Mouse (Mus musculus): ENCODE data around the gene Cntfr. TPM values are rescaled to one million over a fixed set of nuclear protein-coding genes. Genes with fewer than 3 reads are reported as not detected.

Gene Cntfr
- polyA plus RNA-seq, 1 experiment from 2014 or later: 5.5 TPM

DNA sequence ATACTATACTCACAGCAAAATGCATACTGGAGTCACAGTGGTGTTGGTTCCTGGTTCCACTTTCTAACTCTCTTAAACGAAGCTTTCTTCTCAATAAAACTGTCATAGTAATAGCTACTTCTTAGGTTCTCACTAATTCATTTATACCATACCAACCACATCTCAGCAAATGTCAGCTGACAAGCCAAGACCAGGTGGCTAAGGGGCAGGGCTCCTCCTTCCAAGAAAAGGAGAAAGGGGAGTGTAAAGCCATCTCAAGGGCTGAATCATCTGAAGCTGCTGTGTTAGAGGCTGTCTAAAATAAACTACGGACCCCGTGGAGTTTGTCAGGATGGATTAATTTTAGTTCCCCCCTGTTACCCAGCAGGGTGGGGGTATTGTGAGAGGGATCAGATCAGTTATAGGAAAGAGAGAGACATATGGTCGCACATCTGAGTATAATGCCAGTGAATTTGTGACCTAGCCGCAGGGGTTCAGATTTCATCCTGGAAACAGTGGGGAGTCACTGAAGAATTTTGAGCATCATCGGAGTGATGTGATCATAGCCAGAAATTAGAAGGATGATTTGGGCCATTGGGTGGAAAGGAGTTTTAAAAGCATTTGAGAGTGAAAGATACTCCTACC lies 55.6 kb downstream of the Cntfr start:
- Histone ChIP-seq H3K36me3 (no peaks in the 10 kb centered on the region; the same call in 1 of the 2 replicates), H3K9me3 (no peaks in the 10 kb centered on the region), H3K27ac (no peak overlapping the region), H3K4me3 (replicated peaks) (no peak overlapping the region), H3K4me1 (replicated peaks) (peaks cover 32% of the 10 kb centered on the region), H3K9ac (replicated peaks) (no peak overlapping the region), H3K4me2 (no peak overlapping the region), H3K27me3 (peaks cover 49% of the 10 kb centered on the region)
- ATAC-seq (ENCODE audit: insufficient number of reproducible peaks, insufficient read depth, low FRiP score, low TSS enrichment, low read depth): no peak
- WGBS: 84% methylated on average over 6 of the region's 6 CpGs

- no peaks in the 10 kb centered on the region; the same call in 1 of the 2 replicates for H3K36me3 ChIP-seq
- peak; percentile 78 for ATAC-seq (ENCODE audit: insufficient number of reproducible peaks, insufficient read depth, low FRiP score, low TSS enrichment, low read depth)
- peak within 1 kb of the TSS; percentile 63 for H3K4me3 ChIP-seq (replicated peaks)
- H3K27ac ChIP-seq: peak within 1 kb of the TSS; percentile 80
- peak within 1 kb of the TSS; percentile 89 for H3K9ac ChIP-seq (replicated peaks)
- H3K27me3 ChIP-seq: peaks cover 53% of the 10 kb centered on the region
- H3K4me2 ChIP-seq: peak within 1 kb of the TSS; percentile 80
- WGBS: under 1% methylated on average over 70 of the region's 74 CpGs
- peaks cover 45% of the 10 kb centered on the region for H3K4me1 ChIP-seq (replicated peaks)
- H3K9me3 ChIP-seq: no peaks in the 10 kb centered on the region
Observed at GRCm38 (mm10) chr4:41639913-41640507, 56.9 kb downstream of the Cntfr start, which contains the start of gene Enho. Gene Enho (minus strand): TSS chr4:41640324.

- WGBS: 11% methylated on average over 10 of the region's 10 CpGs
- H3K4me1 ChIP-seq (replicated peaks): peaks cover 50% of the 10 kb centered on the region
Observed at GRCm38 (mm10) chr4:41639214-41639841, 57.6 kb downstream of the Cntfr start.

GRCm38 (mm10) chr4:41638828-41639213 lies 58.1 kb downstream of the Cntfr start:
- H3K4me1 ChIP-seq (replicated peaks): peaks cover 50% of the 10 kb centered on the region
- peak overlapping the region; percentile 89; the same call in 1 of the 2 replicates for H3K9ac ChIP-seq (replicated peaks)

More at GRCm38 (mm10) chr4:41639214-41639841, 57.6 kb downstream of the Cntfr start:
- ATAC-seq (ENCODE audit: insufficient number of reproducible peaks, insufficient read depth, low FRiP score, low TSS enrichment, low read depth): no peak
- H3K4me2 ChIP-seq: peak overlapping the region; percentile 80
- H3K27me3 ChIP-seq: peaks cover 58% of the 10 kb centered on the region
- peak overlapping the region; percentile 63 for H3K4me3 ChIP-seq (replicated peaks)
- H3K9ac ChIP-seq (replicated peaks): peak overlapping the region; percentile 89
- peak overlapping the region; percentile 80 for H3K27ac ChIP-seq
- no peaks in the 10 kb centered on the region; the same call in 1 of the 2 replicates for H3K36me3 ChIP-seq
- no peaks in the 10 kb centered on the region for H3K9me3 ChIP-seq

GRCm38 (mm10) chr4:41638186-41638731 lies 58.6 kb downstream of the Cntfr start:
- Histone ChIP-seq H3K4me2 (no peak overlapping the region), H3K9ac (replicated peaks) (no peak overlapping the region), H3K36me3 (no peaks in the 10 kb centered on the region; the same call in 1 of the 2 replicates), H3K27ac (no peak overlapping the region), H3K9me3 (no peaks in the 10 kb centered on the region), H3K27me3 (peaks cover 67% of the 10 kb centered on the region), H3K4me1 (replicated peaks) (peaks cover 50% of the 10 kb centered on the region), H3K4me3 (replicated peaks) (0 out of 2 replicates have a peak overlapping the region, but pooled peaks have one; percentile 63)
- no peak for ATAC-seq (ENCODE audit: insufficient number of reproducible peaks, insufficient read depth, low FRiP score, low TSS enrichment, low read depth)
- 90% methylated on average over 10 of the region's 10 CpGs for WGBS

More at GRCm38 (mm10) chr4:41638828-41639213, 58.1 kb downstream of the Cntfr start:
- no peak for ATAC-seq (ENCODE audit: insufficient number of reproducible peaks, insufficient read depth, low FRiP score, low TSS enrichment, low read depth)
- H3K27ac ChIP-seq: no peak overlapping the region
- H3K4me2 ChIP-seq: peak overlapping the region; percentile 80
- H3K9me3 ChIP-seq: no peaks in the 10 kb centered on the region
- peak overlapping the region; percentile 63 for H3K4me3 ChIP-seq (replicated peaks)
- WGBS: 76% methylated on average over 6 of the region's 6 CpGs
- peaks cover 63% of the 10 kb centered on the region for H3K27me3 ChIP-seq
- H3K36me3 ChIP-seq: no peaks in the 10 kb centered on the region; the same call in 1 of the 2 replicates

DNA sequence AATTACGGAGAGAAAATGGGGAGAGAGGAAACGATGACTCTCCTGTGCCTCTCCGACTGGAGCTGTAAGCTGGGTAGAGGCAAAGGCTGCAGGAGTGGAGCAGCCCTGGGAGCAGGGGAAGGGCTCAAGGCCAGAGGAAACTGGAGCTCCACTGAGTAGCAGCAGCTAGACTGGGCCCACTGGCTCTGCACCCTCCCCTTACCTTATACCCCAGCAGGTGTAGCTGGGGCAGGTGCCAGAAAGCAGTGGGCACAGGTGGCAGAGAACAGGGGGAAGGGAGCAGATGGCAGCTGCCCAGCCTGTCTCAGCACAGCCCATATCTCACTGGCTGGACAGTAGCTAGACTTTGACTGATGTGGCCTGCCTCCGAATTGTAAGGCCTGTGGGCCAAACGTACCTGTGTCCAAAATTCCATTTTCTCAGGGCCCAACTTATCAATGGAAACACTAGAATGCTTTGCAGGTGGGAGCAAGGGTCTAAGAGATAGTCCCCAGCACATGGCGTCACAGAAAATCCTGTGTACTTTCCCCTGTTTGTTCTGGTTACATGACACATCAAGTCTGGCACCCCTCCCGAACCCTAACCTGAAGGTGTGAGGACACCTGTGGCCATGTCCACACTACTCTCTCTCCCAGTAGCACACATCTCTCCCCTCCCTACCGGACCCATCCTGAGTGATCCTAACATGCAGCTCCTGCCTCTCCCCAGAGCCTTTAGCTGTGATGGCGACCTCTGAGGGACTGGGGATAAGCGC lies 59.8 kb downstream of the Cntfr start:
- Histone ChIP-seq H3K36me3 (no peaks in the 10 kb centered on the region; the same call in 1 of the 2 replicates), H3K27me3 (peaks cover 67% of the 10 kb centered on the region), H3K9ac (replicated peaks) (no peak overlapping the region), H3K4me1 (replicated peaks) (peaks cover 58% of the 10 kb centered on the region), H3K9me3 (no peaks in the 10 kb centered on the region), H3K27ac (peak overlapping the region; percentile 31; the same call in 1 of the 2 replicates), H3K4me2 (no peak overlapping the region), H3K4me3 (replicated peaks) (no peak overlapping the region)
- WGBS: 67% methylated on average over 10 of the region's 10 CpGs
- ATAC-seq (ENCODE audit: insufficient number of reproducible peaks, insufficient read depth, low FRiP score, low TSS enrichment, low read depth): no peak

DNA sequence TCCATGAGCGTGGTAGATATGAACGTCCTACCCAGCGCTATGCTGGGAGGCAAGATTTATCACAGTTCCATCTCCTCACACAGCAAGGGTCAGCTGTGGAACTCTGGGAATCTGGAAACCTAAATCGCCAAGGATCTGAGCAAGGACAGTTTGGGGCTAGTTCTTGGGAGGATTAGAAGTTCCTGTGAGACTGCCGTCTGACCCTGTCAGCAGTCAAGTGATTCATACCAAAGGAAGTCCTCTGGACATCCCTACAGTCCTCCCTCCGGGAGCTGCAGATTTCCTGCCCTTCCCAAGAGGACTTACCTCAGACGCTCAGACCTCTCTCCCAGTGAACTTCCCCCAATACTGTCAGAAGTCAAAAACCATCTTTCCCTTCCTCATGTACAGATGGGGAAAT lies 60.5 kb downstream of the Cntfr start:
- Histone ChIP-seq H3K9me3 (no peaks in the 10 kb centered on the region), H3K4me2 (peak overlapping the region; percentile 22), H3K36me3 (no peaks in the 10 kb centered on the region; the same call in 1 of the 2 replicates), H3K27me3 (peaks cover 69% of the 10 kb centered on the region), H3K4me3 (replicated peaks) (no peak overlapping the region), H3K4me1 (replicated peaks) (peaks cover 65% of the 10 kb centered on the region), H3K27ac (peak overlapping the region; percentile 31; the same call in 1 of the 2 replicates), H3K9ac (replicated peaks) (no peak overlapping the region)
- no peak for ATAC-seq (ENCODE audit: insufficient number of reproducible peaks, insufficient read depth, low FRiP score, low TSS enrichment, low read depth)
- 9% methylated on average over 7 of the region's 7 CpGs for WGBS

DNA sequence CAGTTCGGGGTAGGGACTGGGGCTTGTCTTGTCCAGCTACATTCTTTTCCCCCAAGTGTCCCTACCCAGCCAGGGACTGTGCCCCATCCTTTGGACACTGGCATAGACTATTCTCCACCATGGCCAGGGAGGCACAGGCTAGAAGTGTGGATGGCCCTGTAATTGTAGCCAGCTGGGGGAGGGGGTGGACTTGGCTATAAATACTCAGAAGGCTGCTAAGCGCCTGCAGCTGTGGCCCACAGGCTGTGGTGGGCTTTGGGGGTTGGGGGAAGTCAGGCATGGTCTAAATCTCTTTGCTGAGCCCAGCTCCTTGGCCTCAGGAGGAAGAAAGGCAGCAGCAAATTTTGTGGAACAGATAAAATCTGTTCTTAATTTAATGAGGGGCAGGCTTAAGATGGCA lies 61.0 kb downstream of the Cntfr start:
- WGBS: 39% methylated on average over 2 of the region's 2 CpGs
- H3K36me3 ChIP-seq: no peaks in the 10 kb centered on the region; the same call in 1 of the 2 replicates
- H3K9ac ChIP-seq (replicated peaks): no peak overlapping the region
- H3K27me3 ChIP-seq: peaks cover 74% of the 10 kb centered on the region
- H3K27ac ChIP-seq: peak overlapping the region; percentile 31; the same call in 1 of the 2 replicates
- H3K9me3 ChIP-seq: no peaks in the 10 kb centered on the region
- H3K4me2 ChIP-seq: peak overlapping the region; percentile 22
- H3K4me3 ChIP-seq (replicated peaks): no peak overlapping the region
- H3K4me1 ChIP-seq (replicated peaks): peaks cover 70% of the 10 kb centered on the region
- ATAC-seq (ENCODE audit: insufficient number of reproducible peaks, insufficient read depth, low FRiP score, low TSS enrichment, low read depth): no peak

DNA sequence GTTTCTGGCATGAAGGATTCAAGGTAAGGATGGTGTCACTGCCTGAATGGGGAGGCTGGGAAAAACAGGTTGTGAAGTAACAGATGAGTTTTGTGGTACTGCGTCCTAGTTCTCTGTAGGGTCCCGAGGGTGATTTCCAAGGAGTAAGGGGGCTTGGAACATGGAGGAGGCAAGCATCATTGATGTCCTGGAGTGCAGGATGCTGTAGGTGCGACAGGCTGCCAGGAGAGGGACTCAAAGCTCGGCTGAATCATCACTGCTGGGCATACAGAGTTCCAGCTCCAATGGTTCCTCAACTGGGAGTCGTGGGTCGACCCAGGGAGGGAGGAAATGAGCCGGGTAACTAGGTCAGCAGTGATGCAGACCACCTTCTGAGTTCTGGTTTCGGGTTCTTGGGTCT lies 61.7 kb downstream of the Cntfr start:
- H3K27ac ChIP-seq: no peak overlapping the region
- no peak overlapping the region for H3K4me3 ChIP-seq (replicated peaks)
- peaks cover 81% of the 10 kb centered on the region for H3K27me3 ChIP-seq
- ATAC-seq (ENCODE audit: insufficient number of reproducible peaks, insufficient read depth, low FRiP score, low TSS enrichment, low read depth): no peak
- 72% methylated on average over 8 of the region's 8 CpGs for WGBS
- no peaks in the 10 kb centered on the region for H3K9me3 ChIP-seq
- no peak overlapping the region for H3K4me2 ChIP-seq
- H3K4me1 ChIP-seq (replicated peaks): peaks cover 75% of the 10 kb centered on the region
- H3K9ac ChIP-seq (replicated peaks): no peak overlapping the region
- H3K36me3 ChIP-seq: no peaks in the 10 kb centered on the region; the same call in 1 of the 2 replicates

GRCm38 (mm10) chr4:41634631-41635030 lies 62.3 kb downstream of the Cntfr start:
- Histone ChIP-seq H3K9me3 (no peaks in the 10 kb centered on the region), H3K4me3 (replicated peaks) (no peak overlapping the region), H3K9ac (replicated peaks) (no peak overlapping the region), H3K4me2 (no peak overlapping the region), H3K27ac (no peak overlapping the region), H3K4me1 (replicated peaks) (peaks cover 80% of the 10 kb centered on the region), H3K27me3 (peaks cover 83% of the 10 kb centered on the region), H3K36me3 (no peaks in the 10 kb centered on the region; the same call in 1 of the 2 replicates)
- ATAC-seq (ENCODE audit: insufficient number of reproducible peaks, insufficient read depth, low FRiP score, low TSS enrichment, low read depth): no peak
- 93% methylated on average over 8 of the region's 8 CpGs for WGBS
